Mouse (Mus musculus) Patski (cell line): Measurements from ENCODE around the gene Poldip2. TPM values are rescaled to one million over a fixed set of nuclear protein-coding genes. Genes with fewer than 3 reads are reported as not detected.
A peak's percentile ranks its signal among the peaks of the same experiment; 100 is the strongest.
"Not testable (repeated sequence)": the region's sequence is repeated elsewhere in the genome, so short reads cannot be mapped to it uniquely, and the experiment has no call there.

ENCODE experiments used
- ATAC-seq: fragments of 100-300 bp; one replicate; pipeline ENCODE4 v1.8.0; 2021
- CTCF ChIA-PET: fragments of 350-600 bp; sonication (Branson Sonifier 250); formaldehyde crosslinking; loops from one replicate; lab custom pipeline; 2022; ENCODE audit warnings: inconsistent platforms; lab: Charles Lee
- POLR2A ChIA-PET: fragments of 350-600 bp; sonication (Branson Sonifier 250); formaldehyde crosslinking; loops from one replicate; lab custom pipeline; 2022; ENCODE audit warnings: antibody characterized with exemption, inconsistent platforms; lab: Charles Lee
- DNase-seq: peaks from one replicate; pipeline ENCODE4 v3.0.0-alpha.2; 2011; ENCODE audit warnings: low read depth, low spot score
- H3K27me3 ChIP-seq: fragments of 371-371 bp; one replicate; pipeline ENCODE4 v1.5.1; 2021
- CTCF ChIP-seq: fragments of 100-300 bp; IDR thresholded peaks from one replicate; pipeline ENCODE4 v1.5.1; 2021
- in situ Hi-C: fragments of 300-500 bp; cut with MboI; formaldehyde crosslinking; loops from 3 replicates; pipeline ENCODE4 v1.11.1; 2018; ENCODE audit warnings: low pct_unique_long_range_greater_than_20kb, mixed read lengths
- polyA plus RNA-seq: library from polyadenylated mRNA; unstranded; gene quantifications from one replicate; pipeline ENCODE4 v1.2.3, GENCODE M21; 2021

The Poldip2 gene
- polyA plus RNA-seq, 1 experiment from 2014 or later, result 148 TPM

- ATAC-seq (peak; percentile 73), DNase-seq (peak; percentile 84)
- in situ Hi-C loops, result no loop called here
- CTCF ChIA-PET, result interaction anchor here (1.5 to 1.8 kb wide), 2 partner anchors 11 to 13 kb away, joined by 4 to 10 read pairs; no protein-coding TSS in a partner anchor
- no peaks in the 10 kb centered on the region for H3K27me3 ChIP-seq
- POLR2A ChIA-PET, result no interaction called here
- no peak for TF ChIP-seq CTCF
Observed at GRCm38 (mm10) chr11:78522481-78522997, 10.5 kb downstream of the Poldip2 start.

- no peak for TF ChIP-seq CTCF
- no peak for DNase-seq
- CTCF ChIA-PET, result interaction anchor here (1.5 to 1.8 kb wide), 2 partner anchors 10 to 12 kb away, joined by 4 to 10 read pairs; no protein-coding TSS in a partner anchor
- ATAC-seq, result no peak
- POLR2A ChIA-PET, result interaction anchor here (0.6 kb wide), 1 partner anchor 18 kb away, joined by 9 read pairs; no protein-coding TSS in a partner anchor
- in situ Hi-C loops, result no loop called here
- H3K27me3 ChIP-seq, result no peaks in the 10 kb centered on the region
Observed at GRCm38 (mm10) chr11:78523241-78523955, 11.4 kb downstream of the Poldip2 start.

- TF ChIP-seq CTCF, result no peak
- CTCF ChIA-PET, result interaction anchor here (1.1 kb wide), 1 partner anchor 11 kb away, joined by 6 read pairs; the partner anchor contains the start of genes Ift20 and Tnfaip1
- in situ Hi-C loops, result no loop called here
- H3K27me3 ChIP-seq, result no peaks in the 10 kb centered on the region
- POLR2A ChIA-PET, result interaction anchor here (0.5 to 1.1 kb wide), 3 partner anchors 15 to 325 kb away, joined by 3 to 4 read pairs (median 3); no protein-coding TSS in a partner anchor
- DNase-seq, result no peak
- ATAC-seq, result no peak
Observed at GRCm38 (mm10) chr11:78524838-78525237, 12.8 kb downstream of the Poldip2 start.

- ATAC-seq (no peak), DNase-seq (no peak)
- POLR2A ChIA-PET, result no interaction called here
- CTCF ChIA-PET, result no interaction called here
- no peak for TF ChIP-seq CTCF
- in situ Hi-C loops, result no loop called here
- no peaks in the 10 kb centered on the region for H3K27me3 ChIP-seq
Observed at GRCm38 (mm10) chr11:78528714-78529113, 16.7 kb downstream of the Poldip2 start.

GRCm38 (mm10) chr11:78530001-78530400 lies 18.0 kb downstream of the Poldip2 start:
- no peak for TF ChIP-seq CTCF
- POLR2A ChIA-PET, result no interaction called here
- no peaks in the 10 kb centered on the region for H3K27me3 ChIP-seq
- in situ Hi-C loops, result no loop called here
- DNase-seq, result no peak
- ATAC-seq, result no peak
- CTCF ChIA-PET, result no interaction called here

GRCm38 (mm10) chr11:78531046-78531445 lies 19.1 kb downstream of the Poldip2 start:
- in situ Hi-C loops, result no loop called here
- ATAC-seq, result no peak
- ChIA-PET POLR2A (no interaction called here), CTCF (no interaction called here)
- no peak for TF ChIP-seq CTCF
- no peaks in the 10 kb centered on the region for H3K27me3 ChIP-seq
- no peak for DNase-seq

- POLR2A ChIA-PET, CTCF ChIA-PET, in situ Hi-C loops, DNase-seq, ATAC-seq, H3K27me3 ChIP-seq: not testable (repeated sequence)
Observed at GRCm38 (mm10) chr11:78531515-78531914, 19.5 kb downstream of the Poldip2 start.

- ChIA-PET POLR2A (no interaction called here), CTCF (interaction anchor here (1.3 to 1.7 kb wide), 3 partner anchors 10 to 135 kb away, joined by 4 to 10 read pairs (median 6); no protein-coding TSS in a partner anchor)
- in situ Hi-C loops, result no loop called here
- TF ChIP-seq CTCF, result no peak
- ATAC-seq, result no peak
- DNase-seq, result no peak
- no peaks in the 10 kb centered on the region for H3K27me3 ChIP-seq
Observed at GRCm38 (mm10) chr11:78534516-78534915, 22.5 kb downstream of the Poldip2 start.

- ATAC-seq, result no peak
- POLR2A ChIA-PET, result no interaction called here
- no peaks in the 10 kb centered on the region for H3K27me3 ChIP-seq
- CTCF ChIA-PET, result interaction anchor here (1.3 to 1.7 kb wide), 3 partner anchors 11 to 136 kb away, joined by 4 to 10 read pairs (median 6); no protein-coding TSS in a partner anchor
- no peak for DNase-seq
- TF ChIP-seq CTCF, result no peak
- in situ Hi-C loops, result no loop called here
Observed at GRCm38 (mm10) chr11:78535376-78536079, 23.5 kb downstream of the Poldip2 start.

GRCm38 (mm10) chr11:78536080-78536689 lies 24.2 kb downstream of the Poldip2 start, which contains the start of the genes Tnfaip1 and Ift20:
TSS of gene Tnfaip1 (minus strand) at chr11:78536332.
TSS of gene Ift20 (plus strand) at chr11:78536361.
- ChIA-PET POLR2A (interaction anchor here (0.9 kb wide), 1 partner anchor 10 kb away, joined by 3 read pairs; no protein-coding TSS in a partner anchor), CTCF (interaction anchor here (1.6 to 1.7 kb wide), 2 partner anchors 11 to 14 kb away, joined by 6 to 10 read pairs; no protein-coding TSS in a partner anchor)
- no peaks in the 10 kb centered on the region for H3K27me3 ChIP-seq
- no peak for TF ChIP-seq CTCF
- in situ Hi-C loops, result no loop called here
- ATAC-seq (peak; percentile 92), DNase-seq (peak; percentile 94)
